Mouse (Mus musculus) midbrain, embryonic 10.5 days (tissue): ENCODE data around the gene Ttyh2. TPM values are rescaled to one million over a fixed set of nuclear protein-coding genes. Genes with fewer than 3 reads are reported as not detected.

Experiments
- DNase-seq: peaks from one replicate; pipeline ENCODE4 v3.0.0-alpha.2; 2017; ENCODE audit warnings: low spot score
- H3K27ac ChIP-seq: fragments of 300-500 bp; sonication (generic); replicated peaks from 2 replicates; pipeline ENCODE4 v1.5.1; 2016; ENCODE audit warnings: mild to moderate bottlenecking
- H3K27me3 ChIP-seq: fragments of 300-500 bp; sonication (generic); 2 replicates; pipeline ENCODE4 v1.6.1; 2016; ENCODE audit warnings: low read depth, mild to moderate bottlenecking; ENCODE audit not compliant: poor library complexity, severe bottlenecking
- H3K36me3 ChIP-seq: fragments of 300-500 bp; sonication (generic); 2 replicates; pipeline ENCODE4 v1.6.1; 2016; ENCODE audit warnings: mild to moderate bottlenecking, moderate library complexity
- H3K4me1 ChIP-seq: fragments of 300-500 bp; sonication (generic); 2 replicates; pipeline ENCODE4 v1.6.1; 2016
- H3K4me3 ChIP-seq: fragments of 300-500 bp; sonication (generic); 2 replicates; pipeline ENCODE4 v1.5.1; 2016; ENCODE audit warnings: mild to moderate bottlenecking, moderate library complexity
- H3K9me3 ChIP-seq: fragments of 300-500 bp; sonication (generic); replicated peaks from 2 replicates; pipeline ENCODE4 v1.6.1; 2016; ENCODE audit warnings: mild to moderate bottlenecking
- WGBS: fragments of 180-500 bp; shearing (Covaris S2); methylation state at CpG from one replicate; pipeline ENCODE4 v1.1.7; 2016; 5-methylcytosine and 5-hydroxymethylcytosine counted together
- polyA plus RNA-seq: library from polyadenylated mRNA; unstranded; fragments of >200 nt; fragmentation: Nextera tagmentation; extraction: Ambion mirVana; gene quantifications from 2 replicates; pipeline ENCODE4 v1.2.1, GENCODE M21; 2016

The Ttyh2 gene
- 9.6 and 12.6 TPM in 2 replicates for polyA plus RNA-seq

- Histone ChIP-seq H3K4me3 (peak within 1 kb of the TSS; percentile 70), H3K27me3 (peaks cover 19% of the 10 kb centered on the region), H3K27ac (peak within 1 kb of the TSS; percentile 80), H3K36me3 (peaks cover 40% of the 10 kb centered on the region), H3K9me3 (no peaks in the 10 kb centered on the region), H3K4me1 (peaks cover 48% of the 10 kb centered on the region)
- under 1% methylated on average over 40 of the region's 40 CpGs for WGBS
- DNase-seq: peak; percentile 89
Observed at GRCm38 (mm10) chr11:114675341-114675825, at the start of gene Ttyh2. Gene Ttyh2 (plus strand): TSS chr11:114675431.

GRCm38 (mm10) chr11:114626071-114626690, 49.0 kb upstream of the Ttyh2 start:
- no peak overlapping the region for H3K27ac ChIP-seq
- peaks cover 5% of the 10 kb centered on the region; the same call in 1 of the 2 replicates for H3K4me1 ChIP-seq
- H3K27me3 ChIP-seq: no peaks in the 10 kb centered on the region
- H3K9me3 ChIP-seq: peaks cover 5% of the 10 kb centered on the region
- 87% methylated on average over 13 of the region's 13 CpGs for WGBS
- no peak for DNase-seq
- no peaks in the 10 kb centered on the region for H3K36me3 ChIP-seq
- H3K4me3 ChIP-seq: no peak overlapping the region

- 83% methylated on average over 6 of the region's 6 CpGs for WGBS
- peaks cover 5% of the 10 kb centered on the region; the same call in 1 of the 2 replicates for H3K4me1 ChIP-seq
- H3K36me3 ChIP-seq: no peaks in the 10 kb centered on the region
- H3K9me3 ChIP-seq: peaks cover 5% of the 10 kb centered on the region
- no peaks in the 10 kb centered on the region for H3K27me3 ChIP-seq
- DNase-seq: no peak
- H3K4me3 ChIP-seq: no peak overlapping the region
- no peak overlapping the region for H3K27ac ChIP-seq
Observed at GRCm38 (mm10) chr11:114627036-114627435, 48.2 kb upstream of the Ttyh2 start.

GRCm38 (mm10) chr11:114628032-114628431, 47.2 kb upstream of the Ttyh2 start:
- no peak for DNase-seq
- Histone ChIP-seq H3K27me3 (no peaks in the 10 kb centered on the region), H3K27ac (no peak overlapping the region), H3K4me1 (peaks cover 5% of the 10 kb centered on the region; the same call in 1 of the 2 replicates), H3K36me3 (no peaks in the 10 kb centered on the region), H3K4me3 (no peak overlapping the region), H3K9me3 (peaks cover 5% of the 10 kb centered on the region)
- 83% methylated on average over 12 of the region's 12 CpGs for WGBS

GRCm38 (mm10) chr11:114630044-114630443, 45.2 kb upstream of the Ttyh2 start:
- no peak for DNase-seq
- H3K27ac ChIP-seq: no peak overlapping the region
- 80% methylated on average over 5 of the region's 5 CpGs for WGBS
- peaks cover 5% of the 10 kb centered on the region for H3K27me3 ChIP-seq
- peaks cover 5% of the 10 kb centered on the region for H3K9me3 ChIP-seq
- H3K4me1 ChIP-seq: no peaks in the 10 kb centered on the region
- H3K4me3 ChIP-seq: no peak overlapping the region
- H3K36me3 ChIP-seq: no peaks in the 10 kb centered on the region

GRCm38 (mm10) chr11:114632266-114632665, 43.0 kb upstream of the Ttyh2 start:
- H3K36me3 ChIP-seq: no peaks in the 10 kb centered on the region
- no peak overlapping the region for H3K27ac ChIP-seq
- no peak overlapping the region for H3K4me3 ChIP-seq
- 84% methylated on average over 8 of the region's 8 CpGs for WGBS
- H3K27me3 ChIP-seq: peaks cover 24% of the 10 kb centered on the region
- peaks cover 17% of the 10 kb centered on the region for H3K4me1 ChIP-seq
- DNase-seq: no peak
- H3K9me3 ChIP-seq: peaks cover 5% of the 10 kb centered on the region

GRCm38 (mm10) chr11:114636292-114636691, 38.9 kb upstream of the Ttyh2 start:
- Histone ChIP-seq H3K27ac (0 out of 2 replicates have a peak overlapping the region, but pooled peaks have one; percentile 1), H3K4me3 (no peak overlapping the region)
- WGBS: 2% methylated on average over 6 of the region's 6 CpGs

GRCm38 (mm10) chr11:114636727-114637505, 38.3 kb upstream of the Ttyh2 start:
- 65% methylated on average over 35 of the region's 35 CpGs for WGBS
- no peak for DNase-seq
- no peak overlapping the region for H3K27ac ChIP-seq

More at GRCm38 (mm10) chr11:114636292-114636691, 38.9 kb upstream of the Ttyh2 start:
- DNase-seq: peak; percentile 90
- Histone ChIP-seq H3K9me3 (no peaks in the 10 kb centered on the region), H3K4me1 (peaks cover 42% of the 10 kb centered on the region), H3K36me3 (no peaks in the 10 kb centered on the region), H3K27me3 (peaks cover 63% of the 10 kb centered on the region)

GRCm38 (mm10) chr11:114638647-114639290, 36.5 kb upstream of the Ttyh2 start:
- Histone ChIP-seq H3K27me3 (peaks cover 70% of the 10 kb centered on the region), H3K4me1 (peaks cover 51% of the 10 kb centered on the region)
- WGBS: 69% methylated on average over 10 of the region's 10 CpGs

More at GRCm38 (mm10) chr11:114636727-114637505, 38.3 kb upstream of the Ttyh2 start:
- H3K4me3 ChIP-seq: no peak overlapping the region
- peaks cover 43% of the 10 kb centered on the region for H3K4me1 ChIP-seq
- H3K27me3 ChIP-seq: peaks cover 69% of the 10 kb centered on the region
- no peaks in the 10 kb centered on the region for H3K9me3 ChIP-seq
- no peaks in the 10 kb centered on the region for H3K36me3 ChIP-seq

GRCm38 (mm10) chr11:114639681-114640103, 35.5 kb upstream of the Ttyh2 start:
- no peaks in the 10 kb centered on the region for H3K9me3 ChIP-seq
- H3K4me1 ChIP-seq: peaks cover 51% of the 10 kb centered on the region
- peak overlapping the region; percentile 58 for H3K27ac ChIP-seq
- 3% methylated on average over 19 of the region's 19 CpGs for WGBS
- H3K36me3 ChIP-seq: no peaks in the 10 kb centered on the region
- peak overlapping the region; percentile 36 for H3K4me3 ChIP-seq
- peaks cover 69% of the 10 kb centered on the region for H3K27me3 ChIP-seq
- DNase-seq: peak; percentile 61

More at GRCm38 (mm10) chr11:114638647-114639290, 36.5 kb upstream of the Ttyh2 start:
- no peaks in the 10 kb centered on the region for H3K36me3 ChIP-seq
- H3K27ac ChIP-seq: no peak overlapping the region
- H3K9me3 ChIP-seq: no peaks in the 10 kb centered on the region
- H3K4me3 ChIP-seq: no peak overlapping the region
- no peak for DNase-seq

- Histone ChIP-seq H3K4me3 (no peak overlapping the region), H3K9me3 (no peaks in the 10 kb centered on the region), H3K36me3 (no peaks in the 10 kb centered on the region), H3K27ac (no peak overlapping the region), H3K27me3 (peaks cover 60% of the 10 kb centered on the region), H3K4me1 (peaks cover 50% of the 10 kb centered on the region)
- WGBS: 43% methylated on average over 6 of the region's 6 CpGs
- DNase-seq: no peak
Observed at GRCm38 (mm10) chr11:114640658-114641057, 34.6 kb upstream of the Ttyh2 start.

- H3K4me3 ChIP-seq: no peak overlapping the region
- H3K27ac ChIP-seq: no peak overlapping the region
- no peaks in the 10 kb centered on the region for H3K36me3 ChIP-seq
- no peak for DNase-seq
- WGBS: 87% methylated on average over 8 of the region's 8 CpGs
- H3K9me3 ChIP-seq: 0 out of 2 replicates have a peak, but pooled peaks cover under 1% of the 10 kb centered on the region
- peaks cover 45% of the 10 kb centered on the region for H3K4me1 ChIP-seq
- H3K27me3 ChIP-seq: peaks cover 55% of the 10 kb centered on the region
Observed at GRCm38 (mm10) chr11:114641136-114641535, 34.1 kb upstream of the Ttyh2 start.
